Mouse (Mus musculus) bone marrow, adult 2 months (tissue): ENCODE results near the gene Atp8b5.

ENCODE experiments used
- CTCF ChIP-seq: fragments of 200-500 bp; IDR thresholded peaks from 2 replicates; pipeline ENCODE4 v1.5.1; 2011; ENCODE audit warnings: low read length, control low read depth; ENCODE audit not compliant: control insufficient read depth, insufficient read depth
- POLR2A ChIP-seq: fragments of 200-500 bp; IDR thresholded peaks from 2 replicates; pipeline ENCODE4 v1.6.1; 2011; ENCODE audit warnings: low read depth, mild to moderate bottlenecking, control low read depth, low read length, borderline replicate concordance; ENCODE audit not compliant: control insufficient read depth

DNA sequence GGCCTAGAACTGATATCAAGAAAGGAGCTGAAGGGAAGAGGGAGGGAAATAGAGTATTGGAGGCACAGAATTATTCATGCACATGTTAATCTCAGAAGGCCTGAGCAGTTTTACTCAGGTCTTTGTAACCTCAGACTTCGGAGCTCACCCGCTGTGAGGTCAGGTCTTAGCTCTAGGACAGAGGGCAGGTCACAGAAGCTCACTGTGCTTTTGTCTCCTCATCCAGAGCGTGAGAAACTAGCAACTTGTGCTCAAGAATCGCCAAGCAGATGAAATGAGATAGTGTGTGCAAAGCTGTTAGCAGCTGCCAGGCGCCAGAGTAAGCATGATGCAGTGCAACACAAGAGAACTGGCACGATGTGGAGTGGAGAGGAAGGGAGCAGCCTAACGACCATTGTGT lies 18.9 kb upstream of the Atp8b5 start:
- TF ChIP-seq CTCF (no peak), POLR2A (no peak)
